Mouse (Mus musculus): Measurements from ENCODE around the gene Csnk2b. TPM values are rescaled to one million over a fixed set of nuclear protein-coding genes. Genes with fewer than 3 reads are reported as not detected.

Csnk2b gene
- polyA plus RNA-seq, 1 experiment = 515 TPM

DNA sequence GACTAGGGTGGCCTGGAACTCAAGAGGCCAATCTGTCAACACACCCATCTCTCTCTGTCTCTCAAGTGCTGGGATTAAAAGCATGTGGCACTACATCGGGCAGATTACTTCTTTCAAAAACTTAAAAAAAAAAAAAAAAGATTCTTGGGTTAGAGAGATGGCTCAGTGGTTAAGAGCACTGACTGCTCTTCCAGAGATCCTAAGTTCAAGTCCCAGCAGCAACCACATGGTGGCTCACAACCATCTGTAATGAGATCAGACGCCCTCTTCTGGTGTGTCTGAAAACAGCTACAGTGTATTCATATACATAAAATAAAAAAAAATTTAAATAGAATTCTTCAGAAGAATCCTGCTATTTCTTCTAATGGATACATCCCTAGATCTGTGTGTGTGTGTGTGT lies 33.7 kb downstream of the Csnk2b start:
- no peaks in the 10 kb centered on the region; the same call in 1 of the 2 replicates for H3K27me3 ChIP-seq (ENCODE audit: control insufficient read depth, insufficient read depth, low read length)
- TF ChIP-seq CTCF (IDR thresholded peaks at IDR 0.05; ENCODE audit: borderline replicate concordance, control insufficient read depth, extremely low read depth, insufficient read depth, low read length, poor library complexity) (no peak), POLR2A (IDR thresholded peaks at IDR 0.05; ENCODE audit: control insufficient read depth, extremely low read depth, insufficient read depth, low read length, poor library complexity) (no peak)
- H3K4me3 ChIP-seq (ENCODE audit: control insufficient read depth, insufficient read depth, low read length) = no peak overlapping the region
- peaks cover 9% of the 10 kb centered on the region for H3K4me1 ChIP-seq (replicated peaks; ENCODE audit: control insufficient read depth, insufficient read depth, low read length)
- H3K27ac ChIP-seq (ENCODE audit: control insufficient read depth, insufficient read depth, low read length) = no peak overlapping the region
- DNase-seq = no peak
- H3K36me3 ChIP-seq (ENCODE audit: control insufficient read depth, insufficient read depth, low read length) = peaks cover 7% of the 10 kb centered on the region; the same call in 1 of the 2 replicates
- 48% methylated on average over 2 of the region's 2 CpGs for WGBS

DNA sequence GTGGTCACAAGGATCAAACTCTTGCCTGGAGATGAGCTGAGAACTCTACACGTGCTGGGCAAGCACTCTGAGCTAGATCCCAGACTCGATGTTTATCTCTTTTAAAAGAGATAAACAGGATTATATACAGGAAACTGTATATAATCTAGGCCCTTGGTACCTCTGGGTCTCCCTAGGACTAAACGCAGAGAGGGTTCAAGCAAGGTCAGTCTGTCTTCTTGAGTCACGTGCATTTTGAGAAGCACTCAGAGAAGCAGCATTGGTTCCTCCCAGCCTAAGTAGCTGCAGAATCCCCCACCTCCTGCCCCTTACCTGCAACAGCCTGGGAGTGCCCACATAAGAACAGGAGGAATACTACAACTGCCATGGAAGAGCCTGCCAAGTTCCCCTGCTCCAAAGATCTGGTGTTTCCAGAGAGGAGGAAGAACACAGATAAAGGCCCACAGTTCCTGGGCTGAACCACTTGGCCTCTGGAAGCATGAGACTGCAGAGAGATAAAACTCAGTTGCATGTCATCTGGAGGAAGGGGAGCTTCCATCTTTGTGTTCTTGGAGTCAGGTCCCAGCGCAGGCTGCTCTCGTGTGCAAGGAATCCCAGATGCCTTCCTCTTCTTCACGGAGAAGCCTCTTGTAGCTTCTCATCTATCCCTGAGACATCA lies 36.5 kb downstream of the Csnk2b start, which contains the start of gene Ly6g6f:
Ly6g6f (minus strand) TSS at position 403 of the 658 bp plus-strand sequence.
- H3K27ac ChIP-seq (ENCODE audit: control insufficient read depth, insufficient read depth, low read length) = no peak within 1 kb of the TSS
- WGBS = 88% methylated on average over 7 of the region's 7 CpGs
- no peak within 1 kb of the TSS for H3K4me3 ChIP-seq (ENCODE audit: control insufficient read depth, insufficient read depth, low read length)
- H3K4me1 ChIP-seq (replicated peaks; ENCODE audit: control insufficient read depth, insufficient read depth, low read length) = peaks cover 4% of the 10 kb centered on the region
- TF ChIP-seq POLR2A (IDR thresholded peaks at IDR 0.05; ENCODE audit: control insufficient read depth, extremely low read depth, insufficient read depth, low read length, poor library complexity) (no peak), CTCF (IDR thresholded peaks at IDR 0.05; ENCODE audit: borderline replicate concordance, control insufficient read depth, extremely low read depth, insufficient read depth, low read length, poor library complexity) (no peak)
- H3K36me3 ChIP-seq (ENCODE audit: control insufficient read depth, insufficient read depth, low read length) = no peaks in the 10 kb centered on the region
- no peaks in the 10 kb centered on the region; the same call in 1 of the 2 replicates for H3K27me3 ChIP-seq (ENCODE audit: control insufficient read depth, insufficient read depth, low read length)
- no peak for DNase-seq

DNA sequence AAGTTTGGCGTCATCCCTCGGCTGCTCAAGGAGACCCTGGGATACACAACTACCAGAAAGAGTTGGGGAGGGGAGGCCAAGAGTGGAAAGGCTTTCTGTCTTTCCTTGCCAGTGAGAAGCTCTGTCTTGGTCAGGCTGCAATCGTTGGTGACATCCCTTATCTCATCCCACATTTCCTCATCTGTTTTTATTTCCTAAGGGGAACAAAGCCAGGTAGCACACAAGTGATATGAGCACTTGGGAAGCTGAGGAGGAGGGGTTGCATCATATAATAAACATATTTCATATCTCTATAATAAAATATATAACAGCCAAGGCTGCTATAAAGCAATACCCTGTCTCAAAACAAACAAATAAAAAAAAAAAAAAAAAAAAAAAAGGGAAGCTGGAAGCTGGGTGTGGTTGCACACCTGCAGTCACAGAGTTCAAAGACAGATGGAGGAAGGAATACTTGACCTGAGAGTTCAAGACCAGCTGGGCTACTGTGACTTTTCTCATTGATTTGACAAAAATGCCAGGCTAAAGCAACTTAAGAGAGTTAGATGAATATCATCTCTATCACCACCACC lies 37.8 kb downstream of the Csnk2b start:
- TF ChIP-seq POLR2A (IDR thresholded peaks at IDR 0.05; ENCODE audit: control insufficient read depth, extremely low read depth, insufficient read depth, low read length, poor library complexity) = no peak
- no peak for TF ChIP-seq CTCF (IDR thresholded peaks at IDR 0.05; ENCODE audit: borderline replicate concordance, control insufficient read depth, extremely low read depth, insufficient read depth, low read length, poor library complexity)
- no peaks in the 10 kb centered on the region; the same call in 1 of the 2 replicates for H3K27me3 ChIP-seq (ENCODE audit: control insufficient read depth, insufficient read depth, low read length)
- no peaks in the 10 kb centered on the region for H3K36me3 ChIP-seq (ENCODE audit: control insufficient read depth, insufficient read depth, low read length)
- H3K4me3 ChIP-seq (ENCODE audit: control insufficient read depth, insufficient read depth, low read length) = no peak overlapping the region
- 67% methylated on average over 3 of the region's 3 CpGs for WGBS
- H3K4me1 ChIP-seq (replicated peaks; ENCODE audit: control insufficient read depth, insufficient read depth, low read length) = peaks cover 6% of the 10 kb centered on the region; the same call in 1 of the 2 replicates
- no peak for DNase-seq
- H3K27ac ChIP-seq (ENCODE audit: control insufficient read depth, insufficient read depth, low read length) = no peak overlapping the region

DNA sequence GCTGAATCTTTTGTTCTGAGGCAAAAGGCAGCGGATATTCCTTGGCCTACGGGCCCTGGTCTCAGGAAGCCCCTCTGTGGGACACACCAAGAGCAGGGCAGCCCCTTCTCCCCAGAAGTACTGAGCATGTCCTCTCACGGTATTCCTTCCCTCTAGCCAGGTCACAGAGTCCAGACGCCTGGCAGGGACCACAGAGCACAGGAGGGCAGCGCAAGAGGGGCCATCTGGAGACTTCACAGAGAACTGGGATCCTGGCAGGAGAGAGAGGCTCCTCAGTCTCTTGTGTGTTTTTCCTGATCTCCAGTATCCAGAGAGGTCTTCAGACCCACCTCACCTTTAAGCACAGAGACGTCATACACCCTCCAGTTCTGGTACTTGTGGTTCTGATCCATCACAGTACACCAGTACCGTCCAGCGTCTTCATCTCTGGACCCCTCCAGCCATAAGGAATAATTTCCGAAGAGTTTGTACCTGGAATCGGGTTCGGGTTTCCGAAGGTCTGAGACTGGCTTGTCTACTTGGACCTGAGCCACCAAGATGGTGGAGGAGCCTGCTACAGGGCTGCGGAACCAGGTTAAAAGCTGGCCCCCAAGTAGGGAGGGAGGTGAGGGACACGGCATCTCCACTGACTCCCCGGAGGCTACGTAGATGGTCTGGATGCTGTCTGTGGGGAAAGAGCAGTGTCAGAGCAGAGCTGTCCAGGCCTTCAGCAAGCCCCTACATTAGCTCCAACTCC lies 38.8 kb downstream of the Csnk2b start:
- H3K4me3 ChIP-seq (ENCODE audit: control insufficient read depth, insufficient read depth, low read length) = no peak overlapping the region
- no peaks in the 10 kb centered on the region; the same call in 1 of the 2 replicates for H3K27me3 ChIP-seq (ENCODE audit: control insufficient read depth, insufficient read depth, low read length)
- TF ChIP-seq POLR2A (IDR thresholded peaks at IDR 0.05; ENCODE audit: control insufficient read depth, extremely low read depth, insufficient read depth, low read length, poor library complexity) (no peak), CTCF (IDR thresholded peaks at IDR 0.05; ENCODE audit: borderline replicate concordance, control insufficient read depth, extremely low read depth, insufficient read depth, low read length, poor library complexity) (no peak)
- WGBS = 93% methylated on average over 16 of the region's 16 CpGs
- H3K36me3 ChIP-seq (ENCODE audit: control insufficient read depth, insufficient read depth, low read length) = no peaks in the 10 kb centered on the region
- H3K4me1 ChIP-seq (replicated peaks; ENCODE audit: control insufficient read depth, insufficient read depth, low read length) = peaks cover 9% of the 10 kb centered on the region; the same call in 1 of the 2 replicates
- no peak overlapping the region for H3K27ac ChIP-seq (ENCODE audit: control insufficient read depth, insufficient read depth, low read length)
- no peak for DNase-seq

DNA sequence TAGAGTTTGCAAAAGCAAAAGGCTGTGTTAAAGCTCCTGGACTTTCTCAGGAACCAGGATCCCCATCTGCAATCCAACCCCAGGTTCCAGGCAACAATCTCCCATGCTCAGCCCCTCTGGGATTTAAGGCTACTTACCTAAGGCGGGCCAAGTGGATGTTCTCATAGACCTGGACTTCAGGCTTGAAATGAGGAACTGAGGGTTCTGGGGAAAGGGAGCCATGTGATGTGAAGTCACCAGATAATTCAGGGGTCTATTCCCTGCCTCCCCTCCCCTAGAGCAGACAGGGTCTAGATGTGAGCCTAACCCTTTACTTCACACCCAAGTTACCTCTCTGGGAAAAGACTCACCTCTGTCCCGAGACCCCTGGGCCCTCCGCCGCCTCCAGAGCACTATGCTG lies 41.1 kb downstream of the Csnk2b start:
- Histone ChIP-seq H3K27me3 (ENCODE audit: control insufficient read depth, insufficient read depth, low read length) (no peaks in the 10 kb centered on the region; the same call in 1 of the 2 replicates), H3K4me1 (replicated peaks; ENCODE audit: control insufficient read depth, insufficient read depth, low read length) (peaks cover 17% of the 10 kb centered on the region; the same call in 1 of the 2 replicates), H3K4me3 (ENCODE audit: control insufficient read depth, insufficient read depth, low read length) (no peak overlapping the region), H3K27ac (ENCODE audit: control insufficient read depth, insufficient read depth, low read length) (no peak overlapping the region), H3K36me3 (ENCODE audit: control insufficient read depth, insufficient read depth, low read length) (no peaks in the 10 kb centered on the region)
- 97% methylated on average over 4 of the region's 4 CpGs for WGBS
- no peak for DNase-seq
- TF ChIP-seq CTCF (IDR thresholded peaks at IDR 0.05; ENCODE audit: borderline replicate concordance, control insufficient read depth, extremely low read depth, insufficient read depth, low read length, poor library complexity) (no peak), POLR2A (IDR thresholded peaks at IDR 0.05; ENCODE audit: control insufficient read depth, extremely low read depth, insufficient read depth, low read length, poor library complexity) (no peak)

DNA sequence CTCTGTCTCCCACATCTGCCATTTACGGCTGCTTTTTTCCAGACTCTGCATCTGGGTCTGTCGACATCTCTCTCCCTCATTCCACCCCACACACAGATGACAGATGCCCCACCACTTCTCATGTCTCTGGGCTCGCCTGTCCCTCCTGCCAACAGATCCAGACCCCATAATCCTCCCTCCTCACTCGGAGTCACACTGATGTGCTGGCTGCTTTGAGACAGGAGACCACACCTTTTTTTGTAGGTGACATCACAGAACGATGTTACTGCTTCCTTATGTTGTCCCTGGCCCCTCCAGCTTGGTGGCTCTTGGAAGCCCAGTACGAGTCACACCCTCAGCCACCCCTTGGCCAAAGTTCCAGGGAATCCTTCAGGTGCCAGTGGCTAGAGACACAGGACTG lies 41.6 kb downstream of the Csnk2b start:
- Histone ChIP-seq H3K27me3 (ENCODE audit: control insufficient read depth, insufficient read depth, low read length) (no peaks in the 10 kb centered on the region; the same call in 1 of the 2 replicates), H3K4me3 (ENCODE audit: control insufficient read depth, insufficient read depth, low read length) (no peak overlapping the region), H3K36me3 (ENCODE audit: control insufficient read depth, insufficient read depth, low read length) (no peaks in the 10 kb centered on the region), H3K27ac (ENCODE audit: control insufficient read depth, insufficient read depth, low read length) (no peak overlapping the region), H3K4me1 (replicated peaks; ENCODE audit: control insufficient read depth, insufficient read depth, low read length) (peaks cover 17% of the 10 kb centered on the region; the same call in 1 of the 2 replicates)
- no peak for DNase-seq
- 77% methylated on average over 6 of the region's 6 CpGs for WGBS
- TF ChIP-seq CTCF (IDR thresholded peaks at IDR 0.05; ENCODE audit: borderline replicate concordance, control insufficient read depth, extremely low read depth, insufficient read depth, low read length, poor library complexity) (no peak), POLR2A (IDR thresholded peaks at IDR 0.05; ENCODE audit: control insufficient read depth, extremely low read depth, insufficient read depth, low read length, poor library complexity) (no peak)
